Mouse (Mus musculus): ENCODE data around the gene Nelfa. TPM values are rescaled to one million over a fixed set of nuclear protein-coding genes. Genes with fewer than 3 reads are reported as not detected.

Nelfa gene
- 26.2 and 27.1 TPM in 2 replicates for polyA plus RNA-seq (2012; rRNA removed)

GRCm38 (mm10) chr5:33936120-33936707, at the start of gene Nelfa:
Nelfa (minus strand) TSS chr5:33936413.
- peak within 1 kb of the TSS; percentile 61 for H3K4me3 ChIP-seq (ENCODE audit: insufficient read depth, low read length)
- H3K27ac ChIP-seq (ENCODE audit: insufficient read depth, low read length), result peak within 1 kb of the TSS; percentile 74
- TF ChIP-seq CTCF (IDR thresholded peaks at IDR 0.05; ENCODE audit: extremely low read depth, insufficient read depth, low read length), result no peak
- peak; percentile 82; the same call in 1 of the 2 replicates for TF ChIP-seq POLR2A (IDR thresholded peaks at IDR 0.05; ENCODE audit: extremely low read depth, insufficient read depth, low read length)
- no peaks in the 10 kb centered on the region; the same call in 1 of the 2 replicates for H3K4me1 ChIP-seq (ENCODE audit: control insufficient read depth, insufficient read depth, low read length)

GRCm38 (mm10) chr5:33983309-33984121, 47.3 kb upstream of the Nelfa start, which contains the start of gene Gm1673:
Gm1673 (plus strand) TSS chr5:33983433.
- peaks cover 5% of the 10 kb centered on the region for H3K4me1 ChIP-seq (ENCODE audit: control insufficient read depth, insufficient read depth, low read length)
- H3K27ac ChIP-seq (ENCODE audit: insufficient read depth, low read length), result peak within 1 kb of the TSS; percentile 99
- TF ChIP-seq POLR2A (IDR thresholded peaks at IDR 0.05; ENCODE audit: extremely low read depth, insufficient read depth, low read length) (peak; percentile 69; the same call in 1 of the 2 replicates), CTCF (IDR thresholded peaks at IDR 0.05; ENCODE audit: extremely low read depth, insufficient read depth, low read length) (no peak)
- H3K4me3 ChIP-seq (ENCODE audit: insufficient read depth, low read length), result peak within 1 kb of the TSS; percentile 96

GRCm38 (mm10) chr5:33982731-33983259, 46.6 kb upstream of the Nelfa start:
- H3K4me1 ChIP-seq (ENCODE audit: control insufficient read depth, insufficient read depth, low read length), result peaks cover 5% of the 10 kb centered on the region
- peak overlapping the region; percentile 96 for H3K4me3 ChIP-seq (ENCODE audit: insufficient read depth, low read length)
- H3K27ac ChIP-seq (ENCODE audit: insufficient read depth, low read length), result peak overlapping the region; percentile 99
- peak; percentile 31; the same call in 1 of the 2 replicates for TF ChIP-seq POLR2A (IDR thresholded peaks at IDR 0.05; ENCODE audit: extremely low read depth, insufficient read depth, low read length)
- no peak for TF ChIP-seq CTCF (IDR thresholded peaks at IDR 0.05; ENCODE audit: extremely low read depth, insufficient read depth, low read length)

- Histone ChIP-seq H3K27ac (ENCODE audit: insufficient read depth, low read length) (no peak overlapping the region), H3K4me3 (ENCODE audit: insufficient read depth, low read length) (no peak overlapping the region), H3K4me1 (ENCODE audit: control insufficient read depth, insufficient read depth, low read length) (no peaks in the 10 kb centered on the region)
- TF ChIP-seq CTCF (IDR thresholded peaks at IDR 0.05; ENCODE audit: extremely low read depth, insufficient read depth, low read length) (no peak), POLR2A (IDR thresholded peaks at IDR 0.05; ENCODE audit: extremely low read depth, insufficient read depth, low read length) (no peak)
Measured at GRCm38 (mm10) chr5:33976267-33976666, 40.1 kb upstream of the Nelfa start.

GRCm38 (mm10) chr5:33974736-33975135, 38.5 kb upstream of the Nelfa start:
- no peaks in the 10 kb centered on the region for H3K4me1 ChIP-seq (ENCODE audit: control insufficient read depth, insufficient read depth, low read length)
- H3K4me3 ChIP-seq (ENCODE audit: insufficient read depth, low read length), result no peak overlapping the region
- no peak overlapping the region for H3K27ac ChIP-seq (ENCODE audit: insufficient read depth, low read length)
- TF ChIP-seq CTCF (IDR thresholded peaks at IDR 0.05; ENCODE audit: extremely low read depth, insufficient read depth, low read length) (no peak), POLR2A (IDR thresholded peaks at IDR 0.05; ENCODE audit: extremely low read depth, insufficient read depth, low read length) (no peak)

- H3K27ac ChIP-seq (ENCODE audit: insufficient read depth, low read length), result no peak overlapping the region
- no peak for TF ChIP-seq CTCF (IDR thresholded peaks at IDR 0.05; ENCODE audit: extremely low read depth, insufficient read depth, low read length)
- no peak for TF ChIP-seq POLR2A (IDR thresholded peaks at IDR 0.05; ENCODE audit: extremely low read depth, insufficient read depth, low read length)
Measured at GRCm38 (mm10) chr5:33959382-33959781, 23.2 kb upstream of the Nelfa start.

GRCm38 (mm10) chr5:33955868-33956267, 19.7 kb upstream of the Nelfa start:
- H3K27ac ChIP-seq (ENCODE audit: insufficient read depth, low read length), result no peak overlapping the region
- H3K4me1 ChIP-seq (ENCODE audit: control insufficient read depth, insufficient read depth, low read length), result no peaks in the 10 kb centered on the region
- no peak overlapping the region for H3K4me3 ChIP-seq (ENCODE audit: insufficient read depth, low read length)
- no peak for TF ChIP-seq POLR2A (IDR thresholded peaks at IDR 0.05; ENCODE audit: extremely low read depth, insufficient read depth, low read length)
- TF ChIP-seq CTCF (IDR thresholded peaks at IDR 0.05; ENCODE audit: extremely low read depth, insufficient read depth, low read length), result no peak

More at GRCm38 (mm10) chr5:33959382-33959781, 23.2 kb upstream of the Nelfa start:
- Histone ChIP-seq H3K4me3 (ENCODE audit: insufficient read depth, low read length) (no peak overlapping the region), H3K4me1 (ENCODE audit: control insufficient read depth, insufficient read depth, low read length) (no peaks in the 10 kb centered on the region)

- H3K27ac ChIP-seq (ENCODE audit: insufficient read depth, low read length), result no peak overlapping the region
- H3K4me1 ChIP-seq (ENCODE audit: control insufficient read depth, insufficient read depth, low read length), result no peaks in the 10 kb centered on the region
- peak overlapping the region; percentile 24 for H3K4me3 ChIP-seq (ENCODE audit: insufficient read depth, low read length)
- peak; percentile 12; the same call in 1 of the 2 replicates for TF ChIP-seq POLR2A (IDR thresholded peaks at IDR 0.05; ENCODE audit: extremely low read depth, insufficient read depth, low read length)
- peak; percentile 89 for TF ChIP-seq CTCF (IDR thresholded peaks at IDR 0.05; ENCODE audit: extremely low read depth, insufficient read depth, low read length)
Measured at GRCm38 (mm10) chr5:33954354-33954753, 18.1 kb upstream of the Nelfa start.

- Histone ChIP-seq H3K4me1 (ENCODE audit: control insufficient read depth, insufficient read depth, low read length) (no peaks in the 10 kb centered on the region), H3K27ac (ENCODE audit: insufficient read depth, low read length) (no peak overlapping the region), H3K4me3 (ENCODE audit: insufficient read depth, low read length) (peak overlapping the region; percentile 24)
- no peak for TF ChIP-seq POLR2A (IDR thresholded peaks at IDR 0.05; ENCODE audit: extremely low read depth, insufficient read depth, low read length)
- TF ChIP-seq CTCF (IDR thresholded peaks at IDR 0.05; ENCODE audit: extremely low read depth, insufficient read depth, low read length), result no peak
Measured at GRCm38 (mm10) chr5:33953471-33954185, 17.4 kb upstream of the Nelfa start.

Data from cortical plate, adult 2 months (tissue).